Mouse (Mus musculus): Measurements from ENCODE around the gene Slc38a7.
"Not testable (repeated sequence)": the region's sequence is repeated elsewhere in the genome, so short reads cannot be mapped to it uniquely, and the experiment has no call there.

Slc38a7 gene

DNA sequence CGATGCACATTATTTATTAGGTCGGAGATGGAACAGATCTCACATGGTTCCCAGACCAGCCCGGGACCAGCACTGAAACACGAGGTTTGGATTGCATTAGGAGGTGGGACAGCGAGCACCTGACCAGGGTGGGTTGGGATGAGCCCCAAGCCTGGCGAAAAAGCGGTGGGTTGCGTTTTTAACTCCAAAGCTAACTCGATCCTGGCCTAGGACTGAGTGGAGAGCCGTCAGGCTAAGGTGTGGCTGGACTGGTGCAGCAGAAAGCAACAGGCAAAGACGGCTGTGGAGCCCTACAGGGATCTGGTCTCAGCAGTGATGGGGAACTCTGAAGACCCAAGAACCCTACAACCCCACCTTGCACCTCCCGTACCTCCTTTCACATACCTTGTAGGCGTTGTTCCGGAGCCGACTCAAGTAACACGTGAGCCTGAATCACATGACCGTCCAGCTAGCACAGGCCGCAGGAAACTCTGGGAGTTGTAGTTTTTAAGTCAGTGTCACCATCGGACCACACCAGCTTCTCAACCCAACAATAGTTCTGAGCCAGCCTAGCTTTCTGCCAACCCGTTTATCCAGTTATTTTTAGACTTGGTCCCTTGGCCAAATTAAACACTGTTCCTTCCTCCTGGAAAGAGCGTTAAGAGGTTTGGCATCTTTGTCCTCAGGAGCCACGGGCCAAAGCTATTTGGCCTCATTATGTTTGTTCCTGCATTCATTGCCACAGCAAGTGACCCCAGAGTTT, at the start of gene Slc38a7:
TSS of gene Slc38a7 (minus strand) at position 438 of the 742 bp plus-strand sequence.
- DNase-seq (ENCODE audit: low spot score) = peak; percentile 39

- no peak for DNase-seq (ENCODE audit: low spot score)
Observed at GRCm38 (mm10) chr8:95901864-95902263, 48.5 kb upstream of the Slc38a7 start.

DNA sequence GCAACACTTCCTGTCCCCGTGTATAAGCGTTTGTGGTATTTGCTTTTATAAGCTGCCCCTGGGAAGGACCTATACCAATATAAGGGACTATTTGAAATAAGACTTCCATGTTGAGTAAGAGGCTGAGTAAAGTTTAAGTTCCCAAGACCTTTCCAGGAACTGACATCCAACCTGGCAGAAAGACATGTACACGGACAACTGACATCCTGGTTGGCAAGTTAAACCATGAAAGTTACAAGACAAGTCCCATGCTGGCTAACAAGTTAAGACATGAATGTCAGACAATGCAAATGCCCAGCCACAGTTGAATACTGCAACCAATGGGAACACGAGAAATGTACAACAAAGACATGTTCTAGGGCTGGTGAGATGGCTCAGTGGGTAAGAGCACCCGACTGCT, 40.4 kb upstream of the Slc38a7 start:
- DNase-seq (ENCODE audit: low spot score) = no peak

DNA sequence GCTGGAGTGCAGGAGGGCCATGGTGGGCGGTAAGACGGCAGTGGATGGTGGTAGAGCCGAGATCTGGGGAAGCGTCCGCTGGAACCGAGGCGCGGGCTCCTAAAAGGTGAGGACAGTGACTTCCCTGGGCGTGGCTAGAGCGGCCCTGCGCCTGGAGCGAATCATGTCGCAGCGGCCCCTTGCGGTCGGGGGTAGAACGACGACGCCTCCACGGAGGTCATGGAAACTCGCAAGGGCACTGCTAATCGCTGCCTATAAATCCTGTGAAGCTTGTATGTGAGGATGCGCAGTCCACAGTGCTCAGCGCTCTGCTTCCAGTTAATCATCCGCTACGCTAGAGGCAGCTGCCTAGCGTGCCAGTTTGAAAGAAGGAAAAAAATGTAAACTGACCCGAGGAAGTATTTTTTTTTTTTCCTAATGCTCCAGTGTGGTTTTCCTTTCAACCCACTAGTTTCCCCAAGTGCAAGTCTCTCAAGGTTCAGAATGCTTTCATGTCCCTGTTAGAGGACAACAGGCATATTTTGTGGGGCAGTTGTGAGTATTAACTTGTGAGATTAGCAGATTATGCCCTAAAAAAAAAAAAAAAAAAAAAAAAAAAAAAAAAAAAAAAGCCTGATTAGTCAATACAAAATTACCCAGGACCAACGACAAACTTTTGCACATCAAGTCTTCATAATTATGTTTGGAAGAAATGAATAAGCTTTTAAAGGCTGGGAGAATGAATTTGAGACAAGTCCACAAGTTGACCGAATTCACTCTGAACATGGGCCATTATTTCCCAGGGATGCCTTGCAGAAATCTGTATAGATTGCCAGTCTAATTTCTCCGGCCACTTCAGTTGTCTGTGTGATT, 35.2 kb upstream of the Slc38a7 start, which contains the start of gene Got2:
TSS of gene Got2 (minus strand) at position 263 of the 852 bp plus-strand sequence.
- DNase-seq (ENCODE audit: low spot score) = peak; percentile 81

DNA sequence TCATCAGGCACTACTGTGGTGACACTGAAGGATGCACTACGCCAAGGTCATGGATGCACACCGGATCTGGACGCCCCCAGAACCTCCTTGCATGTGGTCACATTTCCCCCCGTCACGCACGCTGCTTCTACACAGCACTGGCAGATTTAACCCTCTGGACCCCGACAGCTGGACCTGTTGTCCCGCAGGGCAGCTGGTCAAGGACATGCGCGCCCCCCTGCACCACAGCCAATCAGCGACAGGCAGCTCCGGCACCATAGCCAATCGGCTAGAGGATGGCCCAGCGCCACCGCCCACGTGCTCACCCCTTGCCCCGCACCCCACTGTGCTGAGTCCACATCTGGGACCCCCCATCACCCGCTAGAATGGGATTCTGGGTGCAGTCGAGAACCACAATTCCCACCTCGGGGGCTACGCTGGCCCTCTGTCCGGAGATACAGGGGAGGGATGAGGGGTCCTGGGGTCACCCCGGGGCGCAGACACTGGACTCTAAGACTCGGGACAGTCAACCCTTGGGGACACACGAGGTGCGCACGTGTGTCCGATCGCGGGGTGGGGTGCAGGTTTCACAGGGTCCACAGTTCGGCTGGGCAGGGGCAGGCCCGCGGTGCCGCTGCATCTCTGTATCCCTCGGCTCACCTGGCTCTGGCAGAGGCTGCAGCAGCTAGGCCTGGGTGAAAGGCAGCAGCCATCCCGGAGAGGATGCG, 34.4 kb upstream of the Slc38a7 start:
- peak; percentile 66 for DNase-seq (ENCODE audit: low spot score)

GRCm38 (mm10) chr8:95886647-95887577, 33.6 kb upstream of the Slc38a7 start:
- peak; percentile 22 for DNase-seq (ENCODE audit: low spot score)

DNA sequence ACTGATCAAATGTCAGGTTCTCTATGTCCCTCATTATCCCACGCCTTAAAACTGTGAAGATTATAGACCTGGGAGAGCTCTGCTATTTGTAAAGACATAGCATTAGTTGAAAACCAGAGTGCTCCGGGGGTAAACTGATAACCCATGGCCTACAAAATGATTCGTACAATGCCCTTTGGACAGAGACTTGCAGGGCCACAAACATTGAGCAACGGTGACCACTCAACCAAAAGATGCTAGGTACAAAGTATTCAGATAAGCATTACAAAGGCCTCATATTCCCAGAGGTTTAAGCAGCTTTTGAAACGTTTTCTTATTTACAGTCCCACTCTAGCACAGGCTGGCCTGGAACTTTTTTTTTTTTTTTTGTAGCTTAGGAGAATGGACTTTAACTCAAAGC, 32.6 kb upstream of the Slc38a7 start:
- DNase-seq (ENCODE audit: low spot score) = no peak

DNA sequence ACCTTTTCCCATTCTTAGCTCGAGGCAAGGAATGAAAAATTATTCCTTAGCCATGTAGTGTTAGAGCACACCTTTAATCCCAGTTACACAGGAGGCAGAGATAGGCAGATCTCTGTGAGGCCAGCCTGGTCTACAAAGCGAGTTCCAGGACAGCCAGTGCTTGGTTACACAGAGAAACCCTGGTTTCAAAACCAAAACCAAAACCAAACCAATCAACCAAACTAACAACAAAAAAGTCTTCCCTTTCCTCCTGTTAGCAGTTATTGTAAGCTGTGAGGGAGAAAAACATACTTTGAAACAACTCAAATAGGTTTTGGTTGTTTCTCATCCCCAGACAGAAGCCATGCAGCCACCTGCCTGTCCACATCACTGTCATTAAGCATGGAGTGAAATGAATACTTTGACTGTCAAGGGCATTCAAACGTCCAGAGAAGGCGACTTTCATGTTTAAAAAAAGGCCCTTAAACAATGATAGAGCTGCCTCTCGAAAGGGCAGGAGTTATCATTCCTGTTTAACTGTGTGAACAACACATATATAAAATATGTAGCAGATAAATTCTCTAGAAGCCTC, 32.0 kb upstream of the Slc38a7 start:
- no peak for DNase-seq (ENCODE audit: low spot score)

DNA sequence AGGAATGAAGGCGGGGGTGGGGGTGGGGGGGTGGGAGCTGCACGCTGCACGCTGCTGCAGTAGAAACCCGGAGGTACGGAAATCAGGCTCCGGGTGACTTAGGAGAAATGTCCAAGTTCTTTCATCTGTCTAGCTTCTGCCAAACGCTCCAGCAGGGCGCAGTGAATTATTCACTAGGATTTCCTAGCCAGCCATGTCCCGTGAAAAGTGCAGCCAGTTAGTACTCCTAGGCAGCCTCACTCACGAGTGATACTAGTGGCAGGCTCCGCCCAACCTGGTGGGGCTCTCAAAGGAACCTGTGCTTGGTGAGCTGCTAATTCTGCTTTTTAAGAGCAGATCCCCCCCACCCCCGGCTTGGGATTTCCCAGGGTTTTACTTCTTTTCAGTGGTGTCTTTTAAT, 31.2 kb upstream of the Slc38a7 start:
- DNase-seq (ENCODE audit: low spot score) = no peak

GRCm38 (mm10) chr8:95882191-95882590, 28.9 kb upstream of the Slc38a7 start:
- DNase-seq (ENCODE audit: low spot score) = no peak

DNA sequence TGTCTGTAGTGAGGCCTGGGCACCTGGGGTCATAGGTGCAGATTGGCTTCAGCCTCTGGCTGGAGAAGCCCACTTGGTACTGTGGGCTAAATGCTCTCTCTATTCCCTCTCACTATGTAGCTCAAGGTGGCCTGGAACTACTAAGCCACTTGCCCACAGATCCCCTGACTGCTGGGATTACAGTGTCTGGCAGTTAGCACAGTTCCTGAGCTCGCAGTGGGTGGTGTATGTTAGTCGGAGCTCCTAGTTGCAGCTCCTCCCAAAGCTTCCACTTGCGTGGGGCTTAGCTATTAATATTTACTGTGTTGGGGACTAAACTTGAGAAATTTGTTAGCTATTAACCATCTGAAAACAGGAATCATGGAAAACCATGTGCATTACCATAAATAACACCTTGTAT, 28.2 kb upstream of the Slc38a7 start:
- DNase-seq (ENCODE audit: low spot score) = no peak

DNA sequence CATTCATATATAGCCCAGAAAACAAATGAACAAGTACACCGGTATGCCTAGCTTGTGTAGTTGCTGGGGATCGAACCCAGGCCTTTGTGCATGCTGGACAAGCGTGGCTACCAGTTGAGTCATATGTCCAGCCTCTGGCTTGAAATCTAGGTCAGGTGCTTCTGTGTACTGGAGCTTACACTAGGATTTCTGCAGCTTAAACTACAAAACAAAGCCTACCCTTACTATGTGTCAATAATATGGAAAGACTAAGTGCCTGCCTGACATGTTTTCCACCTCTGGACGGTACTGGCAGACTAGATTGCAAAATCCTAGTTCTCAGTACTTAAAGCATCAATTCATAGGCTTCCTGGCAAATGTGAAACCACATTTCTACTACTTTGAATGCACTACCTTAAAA, 26.5 kb upstream of the Slc38a7 start:
- DNase-seq (ENCODE audit: low spot score) = no peak

- peak; percentile 26 for DNase-seq (ENCODE audit: low spot score)
Observed at GRCm38 (mm10) chr8:95878176-95878962, 25.0 kb upstream of the Slc38a7 start.

DNA sequence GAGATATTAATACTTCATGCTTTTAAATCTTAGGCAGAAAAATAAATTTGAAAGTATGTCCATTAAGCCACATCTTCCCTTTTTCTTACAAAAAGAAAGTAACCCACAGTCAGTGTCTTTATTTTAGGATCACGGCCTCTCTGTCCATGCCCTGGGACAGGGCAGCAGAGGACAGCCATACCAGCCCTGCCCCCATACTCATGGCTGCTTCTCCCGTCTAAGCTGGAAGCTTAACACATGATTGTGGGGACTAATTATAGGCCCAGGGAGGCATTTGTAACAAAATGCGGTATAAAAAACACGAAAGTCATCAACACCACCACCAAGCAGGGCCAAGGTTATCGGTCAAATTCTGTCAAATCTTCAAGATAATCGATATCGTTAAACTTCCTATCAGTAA, 21.9 kb upstream of the Slc38a7 start:
- DNase-seq (ENCODE audit: low spot score) = no peak

GRCm38 (mm10) chr8:95871690-95872089, 18.4 kb upstream of the Slc38a7 start:
- no peak for DNase-seq (ENCODE audit: low spot score)

GRCm38 (mm10) chr8:95864851-95865250, 11.5 kb upstream of the Slc38a7 start:
- DNase-seq (ENCODE audit: low spot score) = not testable (repeated sequence)

DNA sequence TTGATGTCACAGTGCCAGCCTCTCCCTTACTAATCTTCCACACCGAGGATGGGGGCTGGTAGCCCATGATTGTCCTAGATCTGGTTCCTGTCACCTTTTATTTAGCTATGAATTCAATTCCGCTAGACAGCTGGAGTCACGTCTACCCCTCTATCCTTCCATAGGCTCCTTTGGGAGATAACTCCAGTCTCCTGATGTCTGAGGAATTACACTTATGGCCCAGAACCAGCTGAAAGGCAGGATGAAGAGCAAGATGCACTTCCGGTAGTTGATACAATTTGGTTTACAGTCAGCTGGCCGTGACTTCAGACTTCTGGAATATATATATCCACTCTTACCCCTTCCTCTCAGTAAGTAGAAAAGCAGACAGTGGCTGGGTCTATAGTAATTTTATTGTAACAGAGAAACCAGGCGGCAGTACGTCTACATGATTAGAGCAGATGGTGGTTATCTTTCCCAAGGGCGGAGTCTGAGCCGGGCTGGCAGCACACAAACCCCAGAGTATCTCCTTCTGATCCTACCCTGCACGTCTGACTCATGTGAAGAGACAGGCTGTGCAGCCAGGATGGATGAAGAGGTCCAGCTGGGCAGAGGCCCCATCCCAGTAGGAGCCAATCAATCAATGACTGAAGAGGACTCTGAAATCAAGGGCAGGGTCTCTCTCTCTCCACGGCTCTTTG, 10.6 kb upstream of the Slc38a7 start:
- DNase-seq (ENCODE audit: low spot score) = not testable (repeated sequence)

DNA sequence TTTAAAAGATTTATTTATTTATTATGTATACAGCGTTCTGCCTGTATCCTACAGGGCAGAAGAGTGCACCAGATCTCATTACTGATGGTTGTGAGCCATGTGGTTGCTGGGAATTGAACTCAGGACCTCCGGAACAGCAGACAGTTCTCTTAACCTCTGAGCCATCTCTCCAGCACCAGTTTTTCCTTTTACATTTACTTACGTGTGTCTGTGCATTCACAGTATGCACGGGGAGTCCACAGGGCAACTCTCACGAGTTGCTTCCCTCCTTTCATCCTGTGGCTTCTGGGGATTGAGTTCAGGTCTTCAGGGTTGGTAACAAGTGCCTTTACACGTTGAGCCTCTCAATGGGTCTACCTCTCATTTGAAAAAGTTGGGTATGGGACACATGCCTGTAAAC, 835 bp upstream of the Slc38a7 start:
- DNase-seq (ENCODE audit: low spot score) = no peak

GRCm38 (mm10) chr8:95852290-95852689, 1.0 kb downstream of the Slc38a7 start:
- no peak for DNase-seq (ENCODE audit: low spot score)

DNA sequence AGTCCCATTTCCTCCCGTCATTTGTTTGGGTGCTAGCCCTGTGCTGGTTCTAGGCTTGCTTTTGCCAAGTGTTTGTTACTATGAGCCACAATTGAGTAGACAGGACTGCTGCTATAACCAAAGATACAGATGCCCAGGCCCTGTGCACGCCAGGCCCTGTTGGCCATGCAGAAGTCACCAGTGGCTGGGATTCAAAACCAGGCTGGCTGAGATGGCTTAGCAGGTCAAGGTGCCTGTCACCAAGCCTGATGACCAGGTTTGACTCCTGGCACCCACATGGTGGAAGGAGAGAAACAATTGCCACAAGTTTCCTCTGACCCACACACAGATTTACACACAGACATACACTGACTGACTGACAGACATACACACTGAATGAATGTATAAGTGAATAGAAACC, 3.0 kb downstream of the Slc38a7 start:
- DNase-seq (ENCODE audit: low spot score) = no peak
